Mouse (Mus musculus): Measurements from ENCODE around the gene Bad.

- TF ChIP-seq CTCF (IDR thresholded peaks at IDR 0.05; ENCODE audit: low read depth) (no peak), EP300 (IDR thresholded peaks at IDR 0.05; ENCODE audit: low read depth) (no peak)
Observed at GRCm38 (mm10) chr19:6892512-6892911, 49.1 kb upstream of the Bad start.

All from liver, embryonic 14.5 days (tissue).